Mouse (Mus musculus) olfactory bulb, adult 2 months (tissue): ENCODE results near the gene Cebpa. TPM values are rescaled to one million over a fixed set of nuclear protein-coding genes. Genes with fewer than 3 reads are reported as not detected.

ENCODE experiments used
- H3K27ac ChIP-seq: fragments of 200-500 bp; 2 replicates; pipeline ENCODE4 v1.5.1; 2012; ENCODE audit warnings: low read depth, low read length; ENCODE audit not compliant: insufficient read depth
- H3K4me1 ChIP-seq: fragments of 200-500 bp; 2 replicates; pipeline ENCODE4 v1.6.1; 2012; ENCODE audit warnings: low read length; ENCODE audit not compliant: control insufficient read depth, insufficient read depth
- H3K4me3 ChIP-seq: fragments of 200-500 bp; 2 replicates; pipeline ENCODE4 v1.5.1; 2012; ENCODE audit warnings: mild to moderate bottlenecking, low read depth, low read length, moderate library complexity; ENCODE audit not compliant: insufficient read depth
- CTCF ChIP-seq: fragments of 200-500 bp; IDR thresholded peaks from 2 replicates; pipeline ENCODE4 v1.5.1; 2012; ENCODE audit warnings: low read depth, mild to moderate bottlenecking, low read length, moderate library complexity; ENCODE audit not compliant: insufficient read depth
- POLR2A ChIP-seq: fragments of 200-500 bp; IDR thresholded peaks from 2 replicates; pipeline ENCODE4 v1.6.1; 2012; ENCODE audit warnings: mild to moderate bottlenecking, low read depth, low read length, moderate library complexity; ENCODE audit not compliant: insufficient read depth
- WGBS: fragments of 180-500 bp; shearing (Covaris S2); methylation state at CpG from one replicate; pipeline ENCODE4 v1.1.7; 2018; 5-methylcytosine and 5-hydroxymethylcytosine counted together
- polyA plus RNA-seq: library from polyadenylated mRNA; stranded (reverse); fragments of >200 nt; gene quantifications from 2 replicates; pipeline ENCODE4 v1.2.4, GENCODE M21; 2012; ENCODE audit warnings: low replicate concordance; ENCODE audit not compliant: missing spikeins, insufficient read depth, insufficient read length

Gene Cebpa
- polyA plus RNA-seq, 1 experiment = not detected

DNA sequence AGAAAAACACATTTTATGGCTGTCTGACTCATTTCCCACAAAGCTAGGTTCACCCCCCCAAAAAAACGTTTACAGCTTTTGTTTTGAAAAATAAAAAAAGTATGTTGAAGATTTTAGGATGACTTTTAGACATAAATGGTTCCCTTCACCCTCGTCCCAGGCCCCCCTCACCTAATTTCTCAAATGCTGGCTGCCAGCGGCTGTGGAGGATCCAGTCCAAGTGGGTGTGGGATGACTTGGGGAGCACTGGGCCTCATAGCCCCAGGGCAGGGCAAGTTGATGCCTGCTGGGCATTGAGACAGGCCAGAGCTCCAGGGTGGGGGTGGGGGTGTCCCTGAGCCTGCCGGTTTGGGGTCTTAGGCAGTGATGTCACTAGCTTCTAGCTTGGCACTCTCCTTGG, 19.4 kb downstream of the Cebpa start:
- H3K4me1 ChIP-seq = peaks cover 9% of the 10 kb centered on the region; the same call in 1 of the 2 replicates
- no peak overlapping the region for H3K4me3 ChIP-seq
- WGBS = 58% methylated on average over 4 of the region's 4 CpGs
- H3K27ac ChIP-seq = no peak overlapping the region
- TF ChIP-seq CTCF (no peak), POLR2A (no peak)

DNA sequence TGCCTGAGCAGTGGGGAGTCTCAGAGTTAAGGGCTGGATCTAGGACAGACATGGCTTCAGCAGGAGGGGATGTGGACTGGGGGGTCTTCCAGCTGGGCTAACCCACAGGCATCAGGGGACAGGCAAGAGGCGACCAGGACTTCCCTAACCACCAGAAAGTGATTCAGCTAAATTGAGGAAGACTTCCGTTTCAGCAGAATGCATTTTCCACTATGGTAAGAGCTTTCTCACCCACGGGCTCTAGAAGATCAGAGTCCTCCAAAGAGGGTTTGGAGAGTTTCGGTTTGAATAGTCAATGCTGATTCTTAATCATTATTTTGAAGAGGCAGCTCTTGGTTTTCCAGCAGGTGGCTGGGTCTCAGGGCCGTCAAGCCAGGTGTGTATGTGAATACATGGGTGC, 20.8 kb downstream of the Cebpa start:
- Histone ChIP-seq H3K4me3 (no peak overlapping the region), H3K4me1 (peaks cover 9% of the 10 kb centered on the region; the same call in 1 of the 2 replicates), H3K27ac (no peak overlapping the region)
- TF ChIP-seq CTCF (no peak), POLR2A (no peak)
- 94% methylated on average over 5 of the region's 5 CpGs for WGBS

DNA sequence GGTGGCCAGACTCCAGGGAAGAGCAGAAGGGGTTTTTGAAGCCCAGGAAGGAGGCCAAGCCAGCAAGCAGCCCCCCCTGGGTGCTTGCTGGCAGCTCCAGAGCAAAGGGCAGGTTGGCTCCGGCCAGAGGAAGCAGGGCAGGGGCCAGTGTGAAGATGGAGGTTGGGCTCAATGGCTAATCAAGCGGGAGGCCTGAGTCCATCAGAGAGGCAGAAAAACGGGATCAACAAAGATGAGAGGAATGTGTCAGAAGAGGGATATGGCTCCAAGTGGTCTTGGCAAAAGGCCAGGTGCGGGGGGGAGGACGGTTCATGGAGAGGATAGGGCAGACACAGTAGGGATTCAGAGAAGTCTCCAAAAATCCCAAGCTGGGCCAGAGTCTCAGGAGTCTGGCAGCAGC, 22.4 kb downstream of the Cebpa start:
- Histone ChIP-seq H3K27ac (no peak overlapping the region), H3K4me1 (peaks cover 9% of the 10 kb centered on the region; the same call in 1 of the 2 replicates), H3K4me3 (no peak overlapping the region)
- TF ChIP-seq POLR2A (no peak), CTCF (no peak)
- WGBS = 61% methylated on average over 5 of the region's 5 CpGs

DNA sequence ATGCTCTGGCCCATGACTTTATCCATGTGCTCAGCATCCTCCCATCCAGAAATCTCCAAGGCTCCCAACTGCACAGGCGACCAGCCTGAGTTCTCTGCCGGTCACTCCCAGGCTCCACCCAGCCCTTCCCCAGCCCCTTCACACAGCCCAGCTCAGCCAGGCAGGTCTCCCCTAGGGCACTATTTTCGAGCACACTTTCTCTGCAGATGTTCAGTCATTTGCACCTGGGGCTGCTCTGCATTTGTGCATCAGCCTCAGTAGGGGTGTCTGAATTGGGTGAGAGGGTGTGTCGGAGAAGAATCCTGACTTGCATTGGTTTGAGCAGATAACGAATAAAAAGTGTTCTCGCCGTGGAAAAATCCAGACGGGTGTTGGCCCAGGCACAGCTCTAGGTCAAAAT, 23.4 kb downstream of the Cebpa start:
- no peak overlapping the region for H3K4me3 ChIP-seq
- no peak overlapping the region for H3K27ac ChIP-seq
- WGBS = 88% methylated on average over 8 of the region's 8 CpGs
- TF ChIP-seq CTCF (no peak), POLR2A (no peak)
- H3K4me1 ChIP-seq = peaks cover 9% of the 10 kb centered on the region; the same call in 1 of the 2 replicates

DNA sequence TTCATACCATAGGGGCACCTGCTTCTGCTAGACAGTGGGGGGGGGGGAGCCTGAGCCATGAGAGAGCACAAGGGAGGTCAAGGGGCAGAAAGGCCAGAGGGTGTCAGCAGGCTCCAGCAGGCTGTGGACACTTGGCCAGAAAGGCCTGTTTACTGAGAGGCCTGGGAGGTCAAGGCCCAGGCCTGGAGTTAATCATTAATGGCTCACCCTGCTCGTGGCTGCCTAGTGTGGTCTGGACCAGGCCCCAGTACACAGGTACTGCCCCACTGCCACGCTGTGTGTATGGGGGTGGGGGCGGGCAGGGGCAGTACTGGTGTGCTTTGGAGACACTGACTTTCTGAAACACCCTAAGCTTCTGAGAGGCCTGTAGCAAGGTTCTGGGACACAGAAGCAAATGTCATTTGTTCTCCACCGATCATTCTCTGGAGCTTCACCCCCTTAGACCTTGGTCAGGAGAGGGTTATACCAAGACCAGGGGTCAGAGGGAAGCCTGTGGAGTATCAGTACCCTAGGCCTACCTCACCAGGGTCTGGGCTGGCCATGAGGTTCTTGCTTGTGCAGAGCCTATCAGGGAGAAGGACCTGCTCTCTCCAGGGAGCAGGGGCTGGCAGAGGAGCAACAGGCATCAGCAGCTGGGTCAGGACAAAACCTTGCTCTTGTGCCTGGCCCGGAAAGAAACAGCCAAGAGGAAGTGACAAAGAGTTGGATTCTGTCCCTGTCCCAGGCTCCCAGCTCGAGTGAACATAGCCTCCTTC, 24.9 kb downstream of the Cebpa start:
- no peak for TF ChIP-seq CTCF
- TF ChIP-seq POLR2A = no peak

DNA sequence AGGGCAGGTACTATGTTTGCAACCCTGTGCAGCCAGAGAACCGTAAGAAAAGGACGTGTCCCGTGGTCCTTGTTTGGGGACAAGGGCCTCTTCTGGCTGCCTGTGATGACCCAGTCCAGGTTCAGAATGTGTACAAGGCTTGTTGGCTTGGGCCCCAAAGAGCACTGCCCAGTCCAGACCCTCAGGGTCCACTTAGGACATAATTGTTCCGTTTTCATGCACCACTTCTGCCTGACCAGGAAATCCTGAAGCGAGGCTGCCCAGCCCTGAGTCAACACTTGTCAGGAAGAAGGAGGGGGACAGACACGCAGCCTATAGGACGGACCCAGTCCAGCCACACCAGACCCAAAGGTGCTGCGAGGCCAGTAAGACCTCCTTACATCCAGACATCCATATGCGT, 26.0 kb downstream of the Cebpa start:
- Histone ChIP-seq H3K4me1 (peaks cover 9% of the 10 kb centered on the region; the same call in 1 of the 2 replicates), H3K4me3 (no peak overlapping the region), H3K27ac (no peak overlapping the region)
- 88% methylated on average over 9 of the region's 9 CpGs for WGBS
- no peak for TF ChIP-seq CTCF
- no peak for TF ChIP-seq POLR2A

More for the DNA sequence above, 24.9 kb downstream of the Cebpa start:
- Histone ChIP-seq H3K27ac (no peak overlapping the region), H3K4me3 (no peak overlapping the region), H3K4me1 (peaks cover 9% of the 10 kb centered on the region; the same call in 1 of the 2 replicates)
- 83% methylated on average over 6 of the region's 6 CpGs for WGBS

- no peak overlapping the region for H3K27ac ChIP-seq
- TF ChIP-seq CTCF = no peak
- TF ChIP-seq POLR2A = no peak
- 77% methylated on average over 10 of the region's 10 CpGs for WGBS
- peaks cover 4% of the 10 kb centered on the region; the same call in 1 of the 2 replicates for H3K4me1 ChIP-seq
- no peak overlapping the region for H3K4me3 ChIP-seq
Measured at GRCm38 (mm10) chr7:35146269-35146668, 27.2 kb downstream of the Cebpa start.

DNA sequence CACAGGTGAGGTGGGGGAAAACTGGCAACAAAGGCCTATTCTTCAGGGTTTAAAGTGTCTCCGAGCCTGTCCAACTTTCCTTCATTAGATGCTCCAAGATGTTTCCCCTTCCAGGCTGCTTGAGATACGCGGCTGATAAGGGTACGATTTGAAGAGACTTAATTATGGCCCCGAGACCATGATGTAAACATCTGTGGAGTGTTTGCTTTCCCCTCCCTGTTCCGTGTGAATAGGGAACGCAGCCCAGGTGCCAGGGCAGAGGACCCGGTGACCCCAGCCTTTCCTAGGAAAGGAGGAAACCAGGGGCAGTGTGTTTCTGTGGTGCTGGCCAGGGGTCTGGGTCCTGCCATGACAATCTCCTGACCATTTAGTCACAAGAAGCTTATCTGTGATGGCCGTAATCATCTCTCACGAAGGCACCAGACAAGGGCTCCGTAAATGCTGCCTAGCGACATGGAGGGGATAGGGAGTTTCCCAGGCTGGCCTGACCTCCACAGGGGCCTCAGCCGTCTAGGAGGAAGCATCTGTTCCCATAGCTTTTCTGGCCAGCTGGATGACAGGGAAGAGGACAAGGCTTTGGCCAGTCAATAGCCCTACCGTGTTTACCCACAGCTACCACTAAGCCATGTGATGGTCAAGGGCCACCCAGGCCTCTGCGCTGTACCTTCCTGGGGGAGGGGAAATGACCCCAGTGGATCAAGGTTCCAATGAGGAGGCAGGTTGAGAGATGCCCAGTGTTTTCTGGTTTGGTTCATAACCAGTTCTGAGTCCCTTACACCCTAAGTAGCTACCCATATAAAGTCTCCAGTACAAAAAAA, 30.7 kb downstream of the Cebpa start:
- TF ChIP-seq CTCF (no peak), POLR2A (no peak)
- no peaks in the 10 kb centered on the region; the same call in 1 of the 2 replicates for H3K4me1 ChIP-seq
- no peak overlapping the region for H3K4me3 ChIP-seq
- no peak overlapping the region for H3K27ac ChIP-seq
- WGBS = 75% methylated on average over 15 of the region's 15 CpGs

- no peak overlapping the region for H3K4me3 ChIP-seq
- 89% methylated on average over 5 of the region's 5 CpGs for WGBS
Measured at GRCm38 (mm10) chr7:35150860-35151259, 31.8 kb downstream of the Cebpa start.

More at GRCm38 (mm10) chr7:35150860-35151259, 31.8 kb downstream of the Cebpa start:
- Histone ChIP-seq H3K4me1 (no peaks in the 10 kb centered on the region; the same call in 1 of the 2 replicates), H3K27ac (no peak overlapping the region)
- TF ChIP-seq CTCF = no peak
- no peak for TF ChIP-seq POLR2A
